Mouse (Mus musculus) ES-Bruce4 (cell line): ENCODE measurements around the gene Htr1f. TPM values are rescaled to one million over a fixed set of nuclear protein-coding genes. Genes with fewer than 3 reads are reported as not detected.

Experiments used
- H3K27ac ChIP-seq: 2 replicates; pipeline ENCODE4 v1.5.1; 2012; ENCODE audit warnings: low read length, inconsistent platforms; ENCODE audit not compliant: insufficient read depth
- H3K27me3 ChIP-seq: 2 replicates; pipeline ENCODE4 v1.6.1; 2012; ENCODE audit warnings: mild to moderate bottlenecking, low read length, inconsistent platforms; ENCODE audit not compliant: control insufficient read depth, poor library complexity, insufficient read depth, severe bottlenecking
- H3K36me3 ChIP-seq: 2 replicates; pipeline ENCODE4 v1.6.1; 2012; ENCODE audit warnings: inconsistent platforms, mild to moderate bottlenecking, low read length, moderate library complexity; ENCODE audit not compliant: control insufficient read depth, poor library complexity, insufficient read depth, severe bottlenecking
- H3K4me1 ChIP-seq: one replicate; pipeline ENCODE4 v1.8.1; 2011; ENCODE audit warnings: low read length; ENCODE audit not compliant: control insufficient read depth, insufficient read depth
- H3K4me3 ChIP-seq: 2 replicates; pipeline ENCODE4 v1.5.1; 2011; ENCODE audit warnings: low read depth, mild to moderate bottlenecking, low read length
- H3K9ac ChIP-seq: 2 replicates; pipeline ENCODE4 v1.6.1; 2012; ENCODE audit warnings: low read depth, mild to moderate bottlenecking, inconsistent platforms; ENCODE audit not compliant: poor library complexity, severe bottlenecking
- H3K9me3 ChIP-seq: replicated peaks from 2 replicates; pipeline ENCODE4 v1.6.1; 2012; ENCODE audit warnings: mild to moderate bottlenecking, low read length, inconsistent platforms; ENCODE audit not compliant: control insufficient read depth, poor library complexity, insufficient read depth, severe bottlenecking
- CTCF ChIP-seq: IDR thresholded peaks from one replicate; pipeline ENCODE4 v1.8.1; 2011; ENCODE audit warnings: low read depth, low read length
- EP300 ChIP-seq: IDR thresholded peaks from 2 replicates; pipeline ENCODE4 v1.6.1; 2011; ENCODE audit warnings: low read depth, low read length; ENCODE audit not compliant: insufficient read depth
- POLR2A ChIP-seq: IDR thresholded peaks from one replicate; pipeline ENCODE4 v1.8.1; 2011; ENCODE audit warnings: low read length; ENCODE audit not compliant: insufficient read depth
- polyA plus RNA-seq: library from polyadenylated mRNA; stranded (reverse); fragments of >200 nt; gene quantifications from 2 replicates; pipeline ENCODE4 v1.2.4, GENCODE M21; 2011; ENCODE audit warnings: low read depth; ENCODE audit not compliant: missing spikeins, insufficient read depth, insufficient read length

Gene Htr1f
- polyA plus RNA-seq: not detected in 2 replicates

DNA sequence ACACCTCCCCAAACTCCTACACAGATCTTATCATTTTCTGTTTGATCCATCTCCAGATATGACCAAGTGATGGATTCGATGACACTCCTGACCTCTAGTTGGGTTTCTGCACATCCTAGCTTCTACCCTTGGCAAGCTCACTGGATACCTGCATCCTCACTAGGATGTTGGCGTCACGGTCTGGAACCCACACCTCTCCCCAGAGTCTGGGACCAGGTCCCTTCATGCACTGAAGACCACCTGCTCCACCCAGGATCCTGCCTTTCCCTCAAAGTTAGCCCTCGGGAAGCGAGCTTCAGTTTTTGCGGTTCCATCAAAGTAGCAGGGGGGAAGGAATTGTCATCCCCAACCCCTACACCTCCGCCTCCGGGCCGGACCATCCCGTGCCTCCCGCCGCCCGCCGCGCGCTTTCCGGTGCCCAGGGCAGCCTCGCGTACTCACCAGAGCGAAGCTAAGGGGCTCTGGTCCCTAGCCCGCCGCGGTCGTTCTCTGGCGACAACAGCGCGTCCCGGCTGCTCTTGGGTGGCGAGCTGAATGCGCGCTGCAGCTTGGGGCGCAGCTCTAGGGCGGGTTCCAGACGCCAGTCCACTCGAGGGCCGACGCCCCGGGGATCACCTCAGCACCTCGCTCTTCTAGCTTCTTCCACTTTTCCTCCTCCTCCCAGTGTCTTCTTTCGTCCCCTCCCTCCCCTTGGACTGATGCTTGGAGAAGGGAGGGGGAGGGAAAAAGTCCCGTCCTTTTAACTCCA is at the start of gene Htr1f:
TSS of gene Htr1f (minus strand) at position 671 of the 748 bp plus-strand sequence.
- Histone ChIP-seq H3K27ac (no peak within 1 kb of the TSS), H3K9me3 (no peaks in the 10 kb centered on the region), H3K9ac (no peak within 1 kb of the TSS)

DNA sequence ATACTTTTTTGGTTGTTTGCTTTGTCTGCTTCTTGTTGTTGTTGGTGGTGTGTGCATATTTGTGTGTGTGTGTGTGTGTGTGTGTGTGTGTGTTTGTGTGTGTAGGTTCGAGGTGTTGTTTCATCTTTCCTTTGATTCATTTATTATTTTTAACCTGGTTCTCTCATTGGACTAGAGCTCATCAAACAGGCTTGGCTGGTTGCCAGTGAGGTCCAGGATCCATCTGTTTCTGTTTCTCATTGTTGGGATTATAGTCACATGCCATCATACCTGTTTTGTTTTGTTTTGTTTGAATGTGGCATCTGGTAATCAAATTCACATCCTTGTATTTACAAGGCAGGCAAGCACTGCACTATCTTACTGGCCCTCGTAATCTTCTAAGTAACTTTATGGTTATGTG is 34.1 kb upstream of the Htr1f start:
- Histone ChIP-seq H3K4me3 (no peak overlapping the region), H3K4me1 (no peaks in the 10 kb centered on the region), H3K9ac (no peak overlapping the region), H3K27ac (no peak overlapping the region), H3K36me3 (no peaks in the 10 kb centered on the region), H3K9me3 (no peaks in the 10 kb centered on the region), H3K27me3 (no peaks in the 10 kb centered on the region)
- TF ChIP-seq CTCF: no peak
- TF ChIP-seq EP300: no peak
- TF ChIP-seq POLR2A: no peak

More for the DNA sequence above, at the start of gene Htr1f:
- Histone ChIP-seq H3K4me3 (peak within 1 kb of the TSS; percentile 39), H3K27me3 (peaks cover 21% of the 10 kb centered on the region), H3K4me1 (no peaks in the 10 kb centered on the region), H3K36me3 (no peaks in the 10 kb centered on the region)
- TF ChIP-seq POLR2A (no peak), EP300 (no peak), CTCF (no peak)

DNA sequence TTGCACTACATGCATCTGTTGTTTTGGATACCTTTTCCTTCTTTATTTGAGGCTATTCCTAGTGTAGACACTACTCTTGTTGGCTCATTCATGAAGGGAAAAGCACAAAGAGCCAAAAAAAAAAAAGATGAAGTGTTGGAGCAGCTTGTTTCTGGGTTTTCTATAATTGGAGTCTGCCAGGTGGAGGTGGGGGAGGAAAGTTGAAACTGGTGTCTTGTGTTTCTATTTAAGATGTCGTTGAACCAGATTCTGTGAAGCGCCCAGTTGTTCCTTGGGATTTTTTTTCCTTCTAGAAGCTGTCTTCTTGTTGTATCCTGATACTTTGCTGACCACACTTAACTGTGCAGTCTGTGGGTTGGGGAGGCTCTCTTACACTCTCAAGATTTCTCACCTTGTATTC is 23.7 kb upstream of the Htr1f start:
- H3K9me3 ChIP-seq: no peaks in the 10 kb centered on the region
- no peak overlapping the region for H3K27ac ChIP-seq
- no peak for TF ChIP-seq EP300
- H3K9ac ChIP-seq: no peak overlapping the region
- no peaks in the 10 kb centered on the region for H3K36me3 ChIP-seq
- no peaks in the 10 kb centered on the region for H3K4me1 ChIP-seq
- no peaks in the 10 kb centered on the region for H3K27me3 ChIP-seq
- no peak overlapping the region for H3K4me3 ChIP-seq

GRCm38 (mm10) chr16:65127846-65128245 is 22.2 kb upstream of the Htr1f start:
- H3K27me3 ChIP-seq: no peaks in the 10 kb centered on the region
- no peaks in the 10 kb centered on the region for H3K36me3 ChIP-seq
- H3K4me1 ChIP-seq: no peaks in the 10 kb centered on the region
- TF ChIP-seq CTCF (no peak), EP300 (no peak), POLR2A (no peak)
- no peaks in the 10 kb centered on the region for H3K9me3 ChIP-seq
- H3K27ac ChIP-seq: no peak overlapping the region
- no peak overlapping the region for H3K4me3 ChIP-seq
- no peak overlapping the region for H3K9ac ChIP-seq

- no peaks in the 10 kb centered on the region for H3K36me3 ChIP-seq
- TF ChIP-seq CTCF (no peak), POLR2A (no peak), EP300 (no peak)
Observed at GRCm38 (mm10) chr16:65112221-65112620, 6.6 kb upstream of the Htr1f start.

DNA sequence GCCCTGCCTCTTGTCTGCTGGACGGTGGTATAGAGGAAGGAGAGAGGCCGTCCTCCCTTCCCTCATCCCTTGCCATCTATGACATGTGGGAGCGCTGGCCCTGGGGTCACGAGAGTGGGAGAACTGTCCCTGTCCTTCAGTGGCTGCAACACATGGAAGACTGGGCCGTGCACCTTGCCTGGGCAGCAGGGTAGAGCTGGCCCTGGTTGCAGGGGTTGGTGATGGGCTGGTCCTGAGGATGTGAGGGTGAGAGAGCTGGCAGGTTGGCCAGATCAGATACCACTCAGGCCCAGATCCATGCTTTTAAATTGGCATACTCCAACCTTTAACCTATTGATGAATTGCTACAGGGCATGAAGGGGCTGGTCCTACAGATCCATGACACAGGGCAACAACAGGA is 12.1 kb downstream of the Htr1f start:
- Histone ChIP-seq H3K4me1 (no peaks in the 10 kb centered on the region), H3K9me3 (no peaks in the 10 kb centered on the region), H3K9ac (no peak overlapping the region), H3K4me3 (no peak overlapping the region), H3K27ac (no peak overlapping the region), H3K36me3 (no peaks in the 10 kb centered on the region), H3K27me3 (no peaks in the 10 kb centered on the region)
- no peak for TF ChIP-seq EP300
- no peak for TF ChIP-seq POLR2A

More at GRCm38 (mm10) chr16:65112221-65112620, 6.6 kb upstream of the Htr1f start:
- Histone ChIP-seq H3K4me3 (no peak overlapping the region), H3K27me3 (no peaks in the 10 kb centered on the region), H3K9me3 (no peaks in the 10 kb centered on the region), H3K9ac (no peak overlapping the region), H3K27ac (no peak overlapping the region), H3K4me1 (no peaks in the 10 kb centered on the region)
